Mouse (Mus musculus) forebrain, postnatal 0 days (tissue): ENCODE measurements around the gene Urad. TPM values are rescaled to one million over a fixed set of nuclear protein-coding genes. Genes with fewer than 3 reads are reported as not detected.

Experiments used
- ATAC-seq: fragments of 200-750 bp; cut with Nextera tagmentation; 2 replicates; pipeline ENCODE4 v1.8.0; 2017; ENCODE audit warnings: mild to moderate bottlenecking, moderate library complexity
- DNase-seq: peaks from one replicate; pipeline ENCODE4 v3.0.0-alpha.2; 2015
- H3K27ac ChIP-seq: fragments of 300-500 bp; sonication (generic); 2 replicates; pipeline ENCODE4 v1.5.1; 2014; ENCODE audit warnings: low read depth, mild to moderate bottlenecking, antibody characterized with exemption, low read length, moderate library complexity, mixed read lengths
- H3K27me3 ChIP-seq: fragments of 300-500 bp; sonication (generic); 2 replicates; pipeline ENCODE4 v1.6.1; 2014; ENCODE audit warnings: mild to moderate bottlenecking, low read length, mixed read lengths; ENCODE audit not compliant: insufficient read depth
- H3K36me3 ChIP-seq: fragments of 300-500 bp; sonication (generic); 2 replicates; pipeline ENCODE4 v1.6.1; 2014; ENCODE audit warnings: mild to moderate bottlenecking, moderate library complexity; ENCODE audit not compliant: insufficient read depth
- H3K4me1 ChIP-seq: fragments of 300-500 bp; sonication (generic); 2 replicates; pipeline ENCODE4 v1.6.1; 2014; ENCODE audit warnings: antibody characterized with exemption; ENCODE audit not compliant: insufficient read depth
- H3K4me2 ChIP-seq: fragments of 300-500 bp; sonication (generic); 2 replicates; pipeline ENCODE4 v1.6.1; 2014; ENCODE audit warnings: low read depth, mild to moderate bottlenecking, moderate library complexity
- H3K4me3 ChIP-seq: fragments of 300-500 bp; sonication (generic); 2 replicates; pipeline ENCODE4 v1.5.1; 2014; ENCODE audit warnings: low read depth, low read length, mixed read lengths
- H3K9ac ChIP-seq: fragments of 300-500 bp; sonication (generic); 2 replicates; pipeline ENCODE4 v1.6.1; 2014; ENCODE audit warnings: mild to moderate bottlenecking
- H3K9me3 ChIP-seq: fragments of 300-500 bp; sonication (generic); 2 replicates; pipeline ENCODE4 v1.6.1; 2016; ENCODE audit warnings: low read length
- CTCF ChIP-seq: sonication (generic); IDR thresholded peaks from 2 replicates; pipeline ENCODE4 v1.5.1; 2016; ENCODE audit warnings: antibody characterized with exemption, control low read depth, low read depth
- WGBS: fragments of 180-500 bp; shearing (Covaris S2); extraction: QIAGEN DNeasy Blood & Tissue Kit; methylation state at CpG from one replicate; pipeline ENCODE4 v1.1.7; 2014; 5-methylcytosine and 5-hydroxymethylcytosine counted together
- microRNA-seq, 2 experiments: library from miRNA; unstranded; fragments of <30 nt; microRNA quantifications; one replicate each; pipeline ENCODE4; 2016
- polyA plus RNA-seq: library from polyadenylated mRNA; unstranded; fragments of >200 nt; fragmentation: Nextera tagmentation; extraction: Ambion mirVana; gene quantifications from 2 replicates; pipeline ENCODE4 v1.2.1, GENCODE M21; 2015
- total RNA-seq: library from RNA; depleted of rRNA; stranded (reverse); fragments of >200 nt; gene quantifications from 2 replicates; pipeline ENCODE4 v1.2.3, GENCODE M21; 2014; rRNA removed

Urad gene
- total and polyA plus RNA-seq, 2 experiments from 2014 or later, result not detected

- H3K36me3 ChIP-seq, result no peaks in the 10 kb centered on the region
- WGBS, result 3% methylated on average over 6 of the region's 6 CpGs
- DNase-seq (no peak), ATAC-seq (no peak)
- H3K9me3 ChIP-seq, result no peaks in the 10 kb centered on the region
- H3K4me2 ChIP-seq, result no peak overlapping the region
- H3K9ac ChIP-seq, result no peak overlapping the region
- no peak overlapping the region for H3K27ac ChIP-seq
- H3K4me3 ChIP-seq, result no peak overlapping the region
- peaks cover 85% of the 10 kb centered on the region for H3K27me3 ChIP-seq
- H3K4me1 ChIP-seq, result no peaks in the 10 kb centered on the region
- no peak for TF ChIP-seq CTCF
These were observed 52.9 kb downstream of the Urad start for GRCm38 (mm10) chr5:147269371-147269770.

DNA sequence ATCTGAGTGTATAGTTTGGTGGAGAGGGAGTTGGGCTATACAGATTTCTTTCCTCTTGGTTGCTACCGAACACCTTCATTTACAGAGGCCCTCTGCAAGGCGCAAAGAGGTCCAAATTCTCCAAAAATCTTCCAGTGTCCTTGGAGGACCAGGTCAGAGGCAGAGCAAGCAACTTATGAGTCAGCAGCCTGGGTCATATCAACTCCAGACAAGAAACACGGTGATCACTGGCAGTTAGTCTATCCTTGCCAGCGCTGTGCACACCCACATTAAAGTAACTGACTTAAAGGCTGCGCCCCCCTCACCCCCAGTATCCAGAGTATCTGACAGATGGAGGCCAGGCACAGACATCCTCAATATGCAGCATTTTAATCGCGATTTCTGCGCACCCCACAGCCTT lies 53.5 kb downstream of the Urad start:
- WGBS, result 5% methylated on average over 8 of the region's 8 CpGs
- TF ChIP-seq CTCF, result no peak
- DNase-seq (no peak), ATAC-seq (no peak)
- Histone ChIP-seq H3K4me3 (no peak overlapping the region), H3K4me2 (no peak overlapping the region), H3K9me3 (no peaks in the 10 kb centered on the region), H3K27me3 (peaks cover 85% of the 10 kb centered on the region), H3K4me1 (no peaks in the 10 kb centered on the region), H3K27ac (no peak overlapping the region), H3K9ac (no peak overlapping the region), H3K36me3 (no peaks in the 10 kb centered on the region)

GRCm38 (mm10) chr5:147267434-147267833 lies 54.8 kb downstream of the Urad start:
- no peak for ATAC-seq
- H3K4me2 ChIP-seq, result no peak overlapping the region
- peaks cover 81% of the 10 kb centered on the region for H3K27me3 ChIP-seq
- H3K9me3 ChIP-seq, result no peaks in the 10 kb centered on the region
- DNase-seq, result no peak
- H3K4me3 ChIP-seq, result no peak overlapping the region
- no peak overlapping the region for H3K27ac ChIP-seq
- TF ChIP-seq CTCF, result no peak
- no peak overlapping the region for H3K9ac ChIP-seq
- no peaks in the 10 kb centered on the region for H3K36me3 ChIP-seq
- 9% methylated on average over 6 of the region's 6 CpGs for WGBS
- no peaks in the 10 kb centered on the region for H3K4me1 ChIP-seq

Small RNA genes lying within 50 kb of the gene (microRNA-seq; reads per million reads assigned to microRNA genes)
- 0 to 1.7 reads per million in 2 experiments for gene Mir7k

Other genes with a start within 250 kb of the Urad start
- gene Lnx2, start 245.9 kb downstream of the Urad start, total RNA-seq, result 10.0 and 14.4 TPM in 2 replicates
- 5.6 and 6.5 TPM in 2 replicates for gene Lnx2, start 245.9 kb downstream of the Urad start, polyA plus RNA-seq
- gene Polr1d, start 245.4 kb downstream of the Urad start, total RNA-seq, result 92.1 and 126 TPM in 2 replicates
- gene Polr1d, start 245.4 kb downstream of the Urad start, polyA plus RNA-seq, result 114 and 141 TPM in 2 replicates
- gene Gsx1, start 133.7 kb downstream of the Urad start, total RNA-seq, result 1.2 and 3.2 TPM in 2 replicates
- 1.2 and 1.4 TPM in 2 replicates for gene Gsx1, start 133.7 kb downstream of the Urad start, polyA plus RNA-seq
- gene Pdx1, start 52.5 kb downstream of the Urad start, total RNA-seq, result not detected in 2 replicates
- not detected in 2 replicates for gene Pdx1, start 52.5 kb downstream of the Urad start, polyA plus RNA-seq
- not detected in 2 replicates for gene Cdx2, start 15.2 kb downstream of the Urad start, total RNA-seq
- not detected in 2 replicates for gene Cdx2, start 15.2 kb downstream of the Urad start, polyA plus RNA-seq
- gene Flt3, start 78.0 kb upstream of the Urad start, total RNA-seq, result 0.77 and 0.86 TPM in 2 replicates
- gene Flt3, start 78.0 kb upstream of the Urad start, polyA plus RNA-seq, result 0.35 and 0.68 TPM in 2 replicates
- gene Pan3, start 107.7 kb upstream of the Urad start, total RNA-seq, result 50.5 and 68.0 TPM in 2 replicates
- gene Pan3, start 107.7 kb upstream of the Urad start, polyA plus RNA-seq, result 39.0 and 52.6 TPM in 2 replicates